ENCODE assay signal across 29 mouse cellular contexts in the genomic region with DNA sequence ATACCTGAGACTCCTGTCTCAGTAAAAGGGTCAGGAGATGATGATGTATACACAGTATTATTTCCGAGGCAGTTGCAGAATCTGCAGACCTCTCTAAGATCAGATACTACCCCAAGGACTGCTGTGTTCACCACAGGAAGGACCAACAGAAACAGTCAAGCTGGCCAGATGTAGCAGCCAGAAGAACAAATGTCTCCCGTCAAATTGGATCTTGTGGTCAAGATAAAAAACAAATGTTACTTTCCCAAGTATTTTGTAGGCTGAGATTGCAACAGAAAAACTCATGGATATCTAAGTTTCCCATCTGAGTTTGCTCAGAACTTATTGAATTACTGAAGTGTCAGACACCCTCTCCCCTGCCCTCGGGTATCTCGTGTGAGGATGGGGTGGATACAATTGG. TPM values are rescaled to one million over a fixed set of nuclear protein-coding genes. Genes with fewer than 3 reads are reported as not detected.
DNase-seq lines count a peak whose midpoint lies in the region; ATAC-seq and TF ChIP-seq lines count a peak whose summit lies in the region.
"Had no signal": no experiment of that assay in that cellular context is flagged by ENCODE, and none has a peak within 500 bp of the region (broad histone marks: within the 10 kb centered on the region; RNA-seq: fewer than 3 reads in every experiment).

No protein-coding gene starts in this region.

- H3K4me2 ChIP-seq in kidney, embryonic 15.5 days = no peak overlapping the region
- H3K4me2 ChIP-seq in lung, postnatal 0 days (replicated peaks; ENCODE audit: low read depth, low read length) = no peak overlapping the region
- H3K4me2 ChIP-seq: hindbrain, embryonic 13.5 days had no signal

- DNase-seq in heart, adult 18-20 months = peak; percentile 38 to 64
- DNase-seq in heart, postnatal 4 days = no peak
- no peak for DNase-seq in kidney, postnatal 36 days
- DNase-seq in lung, postnatal 0 days (ENCODE audit: low spot score) = peak; percentile 78
- no peak for DNase-seq in lung, postnatal 4 days
- peak; percentile 29 for DNase-seq in lung, postnatal 25 days (ENCODE audit: low spot score)
- DNase-seq: adrenal gland, postnatal 10 days; cerebellum, adult 18-20 months; cerebellum, postnatal 14 days; gastrocnemius, postnatal 25 days; kidney, adult 8-10 months; layer of hippocampus, postnatal 36 days; midbrain, embryonic 14.5 days; right cerebral cortex, postnatal 14 days had no signal

- no peaks in the 10 kb centered on the region for H3K36me3 ChIP-seq in kidney, embryonic 15.5 days
- no peaks in the 10 kb centered on the region for H3K36me3 ChIP-seq in lung, postnatal 0 days (ENCODE audit: insufficient read depth, low read length)
- H3K36me3 ChIP-seq: heart, embryonic 10.5 days; hindbrain, embryonic 13.5 days had no signal

- peak overlapping the region; percentile 32; the same call in 1 of the 2 replicates for H3K27ac ChIP-seq in kidney, embryonic 15.5 days
- H3K27ac ChIP-seq in lung, postnatal 0 days (ENCODE audit: low read length) = no peak overlapping the region
- H3K27ac ChIP-seq: heart, embryonic 10.5 days; hindbrain, embryonic 13.5 days had no signal

- peaks cover 15% of the 10 kb centered on the region for H3K4me1 ChIP-seq in kidney, embryonic 15.5 days
- H3K4me1 ChIP-seq in lung, postnatal 0 days (ENCODE audit: insufficient read depth, low read depth, low read length) = peaks cover 3% of the 10 kb centered on the region; the same call in 1 of the 2 replicates

- ATAC-seq in kidney, embryonic 15.5 days (replicated peaks; ENCODE audit: low FRiP score) = no peak
- ATAC-seq in lung, postnatal 0 days = peak; percentile 61; the same call in 1 of the 2 replicates
- no peak for ATAC-seq in megakaryocyte progenitor cell, adult 5-6 weeks (replicated peaks; ENCODE audit: poor library complexity)

- 42% methylated on average over 4 of the region's 4 CpGs for WGBS in kidney, embryonic 15.5 days
- WGBS in lung, postnatal 0 days = 34% methylated on average over 4 of the region's 4 CpGs

- no peak overlapping the region for H3K4me3 ChIP-seq in kidney, embryonic 15.5 days (replicated peaks)
- no peak overlapping the region for H3K4me3 ChIP-seq in lung, postnatal 0 days (ENCODE audit: low read depth, low read length)
- H3K4me3 ChIP-seq: heart, embryonic 10.5 days; hindbrain, embryonic 13.5 days; megakaryocyte, embryonic 14.5 days had no signal

- no peak overlapping the region for H3K9ac ChIP-seq in kidney, embryonic 15.5 days
- H3K9ac ChIP-seq in lung, postnatal 0 days (replicated peaks; ENCODE audit: low read depth) = no peak overlapping the region
- H3K9ac ChIP-seq: hindbrain, embryonic 13.5 days had no signal

- no peaks in the 10 kb centered on the region for H3K9me3 ChIP-seq in kidney, embryonic 15.5 days (replicated peaks)
- H3K9me3 ChIP-seq in lung, postnatal 0 days (ENCODE audit: low read length) = no peaks in the 10 kb centered on the region
- H3K9me3 ChIP-seq: heart, embryonic 10.5 days; hindbrain, embryonic 13.5 days had no signal

- TF ChIP-seq CTCF in lung, postnatal 0 days (IDR thresholded peaks at IDR 0.05) = no peak

- TF ChIP-seq EP300 in lung, postnatal 0 days (IDR thresholded peaks at IDR 0.05) = peak; percentile 23; the same call in 1 of the 2 replicates

- peaks cover 21% of the 10 kb centered on the region for H3K27me3 ChIP-seq in kidney, embryonic 15.5 days
- 0 out of 2 replicates have a peak, but pooled peaks cover 3% of the 10 kb centered on the region for H3K27me3 ChIP-seq in lung, postnatal 0 days (replicated peaks; ENCODE audit: insufficient read depth, low read length)

RNA-seq across cellular contexts. Expression of a gene that starts 5.4 kb away (rescaled TPM):
- not detected for total RNA-seq in heart, adult 18-20 months (2021)
- total RNA-seq in heart, postnatal 4 days (2021) = not detected
- polyA plus RNA-seq in kidney, embryonic 15.5 days (2015; fragmentation: Nextera tagmentation; extraction: Ambion mirVana) = not detected in 2 replicates
- polyA plus RNA-seq in lung, postnatal 0 days (2015; fragmentation: Nextera tagmentation; extraction: Ambion mirVana) = 0.54 TPM in 1 of 2 replicates, not detected in the other
- total RNA-seq in megakaryocyte progenitor cell, adult 5-6 weeks (2015) = not detected in 2 replicates
- not detected in 2 replicates for total RNA-seq in megakaryocyte progenitor cell, adult 5-6 weeks (2017)
- total RNA-seq: adrenal gland, postnatal 10 days; gastrocnemius, postnatal 25 days; layer of hippocampus, adult 8-10 months; layer of hippocampus, postnatal 36 days; left cerebral cortex, postnatal 10 days; liver, adult 2 months had no signal
- polyA plus RNA-seq: embryonic facial prominence, embryonic 11.5 days; forebrain, embryonic 11.5 days; heart, embryonic 10.5 days; heart, postnatal 0 days; limb, embryonic 11.5 days; liver, adult 2 months; liver, embryonic 16.5 days; midbrain, embryonic 14.5 days; neural tube, embryonic 11.5 days; thymus, postnatal 0 days had no signal

RNA-seq across cellular contexts. Expression of a gene that starts 13.8 kb away (rescaled TPM):
- 10 to 100 TPM; 25.4 to 35.2 TPM for total RNA-seq in heart, adult 18-20 months (2021)
- 10 to 100 TPM; 42.1 to 51.7 TPM for total RNA-seq in heart, postnatal 4 days (2021)
- 64.8 and 72.9 TPM in 2 replicates for polyA plus RNA-seq in kidney, embryonic 15.5 days (2015; fragmentation: Nextera tagmentation; extraction: Ambion mirVana)
- 30.9 and 35.9 TPM in 2 replicates for polyA plus RNA-seq in lung, postnatal 0 days (2015; fragmentation: Nextera tagmentation; extraction: Ambion mirVana)
- 91.5 and 96.8 TPM in 2 replicates for total RNA-seq in megakaryocyte progenitor cell, adult 5-6 weeks (2015)
- 107 and 151 TPM in 2 replicates for total RNA-seq in megakaryocyte progenitor cell, adult 5-6 weeks (2017)

Comparison
In these comparisons a context has a peak if more than half of its experiments do, and no peak if none do; other contexts are left out.
1. DNase-seq: peak in heart, adult 18-20 months (2 of 2), lung, postnatal 0 days (single experiment) and lung, postnatal 25 days (single experiment); none in heart, postnatal 4 days (single experiment), kidney, postnatal 36 days (0 of 2) and lung, postnatal 4 days (0 of 2).